Mouse (Mus musculus): ENCODE data around the gene Kcnma1. TPM values are rescaled to one million over a fixed set of nuclear protein-coding genes. Genes with fewer than 3 reads are reported as not detected.

Gene Kcnma1
- total RNA-seq, 1 experiment, result 0.49 TPM

- no peak overlapping the region for H3K4me3 ChIP-seq (ENCODE audit: insufficient read depth in 1 of 2, low read depth in 1 of 2, low read length in 2 of 2, poor library complexity in 1 of 2, severe bottlenecking in 1 of 2)
- in situ Hi-C loops (cut with MboI; ENCODE audit: low sequenced_read_pairs in 2 of 2, unreplicated experiment in 2 of 2), result loop anchor here in 1 of 2 experiments (25.0 kb wide), 1 partner anchor 504 kb away; the partner anchor contains the start of gene E330034G19Rik
- DNase-seq (ENCODE audit: low read depth, low spot score), result no peak
- H3K27ac ChIP-seq (ENCODE audit: insufficient read depth, low read depth, low read length, poor library complexity, severe bottlenecking), result no peak overlapping the region
- H3K36me3 ChIP-seq (ENCODE audit: control insufficient read depth, insufficient read depth, low read length, poor library complexity, severe bottlenecking), result no peaks in the 10 kb centered on the region
- no peak overlapping the region for H3K9ac ChIP-seq (ENCODE audit: insufficient read depth, low read depth, low read length, poor library complexity, severe bottlenecking)
- no peak for TF ChIP-seq ZNF384 (IDR thresholded peaks at IDR 0.05; ENCODE audit: low read depth, low read length)
- no peak for TF ChIP-seq MAFK (IDR thresholded peaks at IDR 0.05; ENCODE audit: insufficient read depth, low read depth, low read length)
- no peak for TF ChIP-seq ZC3H11A (IDR thresholded peaks at IDR 0.05; ENCODE audit: borderline replicate concordance, low read depth, low read length)
- TF ChIP-seq CHD2 (IDR thresholded peaks at IDR 0.05; ENCODE audit: low read depth, low read length), result no peak
- no peak for TF ChIP-seq HCFC1 (IDR thresholded peaks at IDR 0.05; ENCODE audit: borderline replicate concordance, insufficient read depth, low read length)
- H3K4me1 ChIP-seq (ENCODE audit: control insufficient read depth in 2 of 2, insufficient read depth in 2 of 2, low read length in 2 of 2, poor library complexity in 1 of 2), result no peaks in the 10 kb centered on the region
- H3K9me3 ChIP-seq (ENCODE audit: control insufficient read depth, insufficient read depth, low read depth, low read length), result no peaks in the 10 kb centered on the region
Observed at GRCm38 (mm10) chr14:23782845-23783609, 231.3 kb downstream of the Kcnma1 start.

GRCm38 (mm10) chr14:23774542-23774941, 239.7 kb downstream of the Kcnma1 start:
- in situ Hi-C loops (cut with MboI; ENCODE audit: low sequenced_read_pairs in 2 of 2, unreplicated experiment in 2 of 2), result no loop called here
- H3K4me3 ChIP-seq (ENCODE audit: insufficient read depth in 1 of 2, low read depth in 1 of 2, low read length in 2 of 2, poor library complexity in 1 of 2, severe bottlenecking in 1 of 2), result no peak overlapping the region

GRCm38 (mm10) chr14:23772685-23773084, 241.6 kb downstream of the Kcnma1 start:
- DNase-seq (ENCODE audit: low read depth, low spot score), result no peak
- H3K4me1 ChIP-seq (ENCODE audit: control insufficient read depth in 2 of 2, insufficient read depth in 2 of 2, low read length in 2 of 2, poor library complexity in 1 of 2), result no peaks in the 10 kb centered on the region
- no peak overlapping the region for H3K9ac ChIP-seq (ENCODE audit: insufficient read depth, low read depth, low read length, poor library complexity, severe bottlenecking)
- TF ChIP-seq MAFK (IDR thresholded peaks at IDR 0.05; ENCODE audit: insufficient read depth, low read depth, low read length), result no peak
- no peak for TF ChIP-seq ZC3H11A (IDR thresholded peaks at IDR 0.05; ENCODE audit: borderline replicate concordance, low read depth, low read length)
- TF ChIP-seq CHD2 (IDR thresholded peaks at IDR 0.05; ENCODE audit: low read depth, low read length), result no peak
- no peak for TF ChIP-seq ZNF384 (IDR thresholded peaks at IDR 0.05; ENCODE audit: low read depth, low read length)
- no peak for TF ChIP-seq HCFC1 (IDR thresholded peaks at IDR 0.05; ENCODE audit: borderline replicate concordance, insufficient read depth, low read length)
- H3K36me3 ChIP-seq (ENCODE audit: control insufficient read depth, insufficient read depth, low read length, poor library complexity, severe bottlenecking), result no peaks in the 10 kb centered on the region
- no peak overlapping the region for H3K4me3 ChIP-seq (ENCODE audit: insufficient read depth in 1 of 2, low read depth in 1 of 2, low read length in 2 of 2, poor library complexity in 1 of 2, severe bottlenecking in 1 of 2)
- in situ Hi-C loops (cut with MboI; ENCODE audit: low sequenced_read_pairs in 2 of 2, unreplicated experiment in 2 of 2), result no loop called here
- H3K9me3 ChIP-seq (ENCODE audit: control insufficient read depth, insufficient read depth, low read depth, low read length), result no peaks in the 10 kb centered on the region
- no peak overlapping the region for H3K27ac ChIP-seq (ENCODE audit: insufficient read depth, low read depth, low read length, poor library complexity, severe bottlenecking)

More at GRCm38 (mm10) chr14:23774542-23774941, 239.7 kb downstream of the Kcnma1 start:
- Histone ChIP-seq H3K9me3 (ENCODE audit: control insufficient read depth, insufficient read depth, low read depth, low read length) (no peaks in the 10 kb centered on the region), H3K27ac (ENCODE audit: insufficient read depth, low read depth, low read length, poor library complexity, severe bottlenecking) (no peak overlapping the region), H3K4me1 (ENCODE audit: control insufficient read depth in 2 of 2, insufficient read depth in 2 of 2, low read length in 2 of 2, poor library complexity in 1 of 2) (no peaks in the 10 kb centered on the region), H3K9ac (ENCODE audit: insufficient read depth, low read depth, low read length, poor library complexity, severe bottlenecking) (no peak overlapping the region), H3K36me3 (ENCODE audit: control insufficient read depth, insufficient read depth, low read length, poor library complexity, severe bottlenecking) (no peaks in the 10 kb centered on the region)
- TF ChIP-seq ZNF384 (IDR thresholded peaks at IDR 0.05; ENCODE audit: low read depth, low read length) (no peak), HCFC1 (IDR thresholded peaks at IDR 0.05; ENCODE audit: borderline replicate concordance, insufficient read depth, low read length) (no peak), MAFK (IDR thresholded peaks at IDR 0.05; ENCODE audit: insufficient read depth, low read depth, low read length) (no peak), CHD2 (IDR thresholded peaks at IDR 0.05; ENCODE audit: low read depth, low read length) (no peak), ZC3H11A (IDR thresholded peaks at IDR 0.05; ENCODE audit: borderline replicate concordance, low read depth, low read length) (no peak)
- DNase-seq (ENCODE audit: low read depth, low spot score), result no peak

GRCm38 (mm10) chr14:23771794-23772193, 242.5 kb downstream of the Kcnma1 start:
- Histone ChIP-seq H3K9ac (ENCODE audit: insufficient read depth, low read depth, low read length, poor library complexity, severe bottlenecking) (no peak overlapping the region), H3K4me3 (ENCODE audit: insufficient read depth in 1 of 2, low read depth in 1 of 2, low read length in 2 of 2, poor library complexity in 1 of 2, severe bottlenecking in 1 of 2) (no peak overlapping the region), H3K9me3 (ENCODE audit: control insufficient read depth, insufficient read depth, low read depth, low read length) (no peaks in the 10 kb centered on the region), H3K36me3 (ENCODE audit: control insufficient read depth, insufficient read depth, low read length, poor library complexity, severe bottlenecking) (no peaks in the 10 kb centered on the region), H3K27ac (ENCODE audit: insufficient read depth, low read depth, low read length, poor library complexity, severe bottlenecking) (no peak overlapping the region), H3K4me1 (ENCODE audit: control insufficient read depth in 2 of 2, insufficient read depth in 2 of 2, low read length in 2 of 2, poor library complexity in 1 of 2) (no peaks in the 10 kb centered on the region)
- DNase-seq (ENCODE audit: low read depth, low spot score), result no peak
- in situ Hi-C loops (cut with MboI; ENCODE audit: low sequenced_read_pairs in 2 of 2, unreplicated experiment in 2 of 2), result no loop called here
- TF ChIP-seq ZNF384 (IDR thresholded peaks at IDR 0.05; ENCODE audit: low read depth, low read length), result no peak
- TF ChIP-seq MAFK (IDR thresholded peaks at IDR 0.05; ENCODE audit: insufficient read depth, low read depth, low read length), result no peak
- no peak for TF ChIP-seq CHD2 (IDR thresholded peaks at IDR 0.05; ENCODE audit: low read depth, low read length)

Data from ES-E14 (cell line).